Comparison of ENCODE assay signal across 21 mouse cellular contexts in genomic region chr17:90094999-90095398, GRCm38 (mm10).
"Had no signal": no experiment of that assay in that cellular context is flagged by ENCODE, and none has a peak within 500 bp of the region (broad histone marks: within the 10 kb centered on the region; RNA-seq: fewer than 3 reads in every experiment).

No protein-coding gene starts in this region.

- H3K4me2 ChIP-seq: limb, embryonic 12.5 days; liver, embryonic 13.5 days; lung, embryonic 15.5 days; midbrain, embryonic 11.5 days; midbrain, embryonic 15.5 days; neural tube, embryonic 12.5 days had no signal

- H3K27me3 ChIP-seq: liver, embryonic 13.5 days; lung, embryonic 15.5 days; megakaryocyte, embryonic 14.5 days; midbrain, embryonic 15.5 days; neural tube, embryonic 12.5 days had no signal

- H3K4me3 ChIP-seq: limb, embryonic 12.5 days; liver, embryonic 13.5 days; lung, embryonic 15.5 days; megakaryocyte, embryonic 14.5 days; midbrain, embryonic 15.5 days; neural tube, embryonic 12.5 days had no signal

- H3K9me3 ChIP-seq: limb, embryonic 12.5 days; liver, embryonic 13.5 days; lung, embryonic 15.5 days; midbrain, embryonic 15.5 days; neural tube, embryonic 12.5 days had no signal

- H3K36me3 ChIP-seq: limb, embryonic 12.5 days; liver, embryonic 13.5 days; lung, embryonic 15.5 days; midbrain, embryonic 15.5 days; neural tube, embryonic 12.5 days had no signal

- H3K9ac ChIP-seq: limb, embryonic 12.5 days; liver, embryonic 13.5 days; liver, postnatal 0 days; lung, embryonic 15.5 days; midbrain, embryonic 15.5 days; neural tube, embryonic 12.5 days had no signal

- H3K4me1 ChIP-seq: limb, embryonic 12.5 days; liver, embryonic 13.5 days; lung, embryonic 15.5 days; megakaryocyte, embryonic 14.5 days; midbrain, embryonic 15.5 days; neural tube, embryonic 12.5 days had no signal

- DNase-seq: kidney, adult 8-10 months; kidney, postnatal 36 days; layer of hippocampus, postnatal 36 days; liver; liver, embryonic 13.5 days; liver, postnatal 0 days; lung, postnatal 14 days; right cerebral cortex, postnatal 14 days; thymus, adult 2 months; thymus, postnatal 25 days had no signal

- H3K27ac ChIP-seq: kidney, postnatal 0 days; limb, embryonic 12.5 days; liver, embryonic 13.5 days; lung, embryonic 15.5 days; macrophage; midbrain, embryonic 15.5 days; neural tube, embryonic 12.5 days; stomach, postnatal 0 days had no signal

- ATAC-seq: inflammation-experienced regulatory T-cells, adult 6 months; intestine, postnatal 0 days; liver, postnatal 0 days; midbrain, embryonic 15.5 days had no signal
